Mouse (Mus musculus): ENCODE results near the gene Rnf217. TPM values are rescaled to one million over a fixed set of nuclear protein-coding genes. Genes with fewer than 3 reads are reported as not detected.

Rnf217 gene
- 0.15 TPM in 2 replicates for polyA plus RNA-seq (2015; fragmentation: Nextera tagmentation; extraction: Ambion mirVana)

GRCm38 (mm10) chr10:31609066-31609961, at the start of gene Rnf217:
Gene Rnf217 (minus strand): TSS chr10:31609184.
- no peaks in the 10 kb centered on the region for H3K9me3 ChIP-seq (replicated peaks; ENCODE audit: control insufficient read depth, low read length)
- no peaks in the 10 kb centered on the region for H3K4me1 ChIP-seq (ENCODE audit: control insufficient read depth, low read depth, low read length)
- no peaks in the 10 kb centered on the region for H3K36me3 ChIP-seq (ENCODE audit: control insufficient read depth, insufficient read depth)
- peak within 1 kb of the TSS; percentile 65 for H3K4me3 ChIP-seq (ENCODE audit: low read depth, low read length)
- H3K27ac ChIP-seq (ENCODE audit: low read length): no peak within 1 kb of the TSS
- under 1% methylated on average over 59 of the region's 106 CpGs for WGBS (ENCODE audit: insufficient replicate concordance)
- peak within 1 kb of the TSS; percentile 66 for H3K9ac ChIP-seq (ENCODE audit: low read depth, low read length)
- ATAC-seq (ENCODE audit: low read depth): peak; percentile 70
- peaks cover 20% of the 10 kb centered on the region for H3K27me3 ChIP-seq (ENCODE audit: control insufficient read depth, insufficient read depth, low read depth, low read length)
- H3K4me2 ChIP-seq (ENCODE audit: low read depth, low read length): peak within 1 kb of the TSS; percentile 61

GRCm38 (mm10) chr10:31647270-31647669, 38.3 kb upstream of the Rnf217 start:
- 53% methylated on average over 3 of the region's 3 CpGs for WGBS (ENCODE audit: insufficient replicate concordance)
- no peak for ATAC-seq (ENCODE audit: low read depth)
- no peak overlapping the region for H3K9ac ChIP-seq (ENCODE audit: low read depth, low read length)

GRCm38 (mm10) chr10:31646083-31646482, 37.1 kb upstream of the Rnf217 start:
- Histone ChIP-seq H3K4me2 (ENCODE audit: low read depth, low read length) (no peak overlapping the region), H3K27me3 (ENCODE audit: control insufficient read depth, insufficient read depth, low read depth, low read length) (no peaks in the 10 kb centered on the region), H3K9me3 (replicated peaks; ENCODE audit: control insufficient read depth, low read length) (no peaks in the 10 kb centered on the region), H3K27ac (ENCODE audit: low read length) (no peak overlapping the region), H3K9ac (ENCODE audit: low read depth, low read length) (no peak overlapping the region), H3K4me1 (ENCODE audit: control insufficient read depth, low read depth, low read length) (no peaks in the 10 kb centered on the region), H3K4me3 (ENCODE audit: low read depth, low read length) (no peak overlapping the region), H3K36me3 (ENCODE audit: control insufficient read depth, insufficient read depth) (no peaks in the 10 kb centered on the region)
- no peak for ATAC-seq (ENCODE audit: low read depth)
- WGBS (ENCODE audit: insufficient replicate concordance): 42% methylated on average over 1 of the region's 1 CpGs

More at GRCm38 (mm10) chr10:31647270-31647669, 38.3 kb upstream of the Rnf217 start:
- Histone ChIP-seq H3K4me2 (ENCODE audit: low read depth, low read length) (no peak overlapping the region), H3K4me1 (ENCODE audit: control insufficient read depth, low read depth, low read length) (no peaks in the 10 kb centered on the region), H3K9me3 (replicated peaks; ENCODE audit: control insufficient read depth, low read length) (no peaks in the 10 kb centered on the region), H3K27me3 (ENCODE audit: control insufficient read depth, insufficient read depth, low read depth, low read length) (no peaks in the 10 kb centered on the region), H3K27ac (ENCODE audit: low read length) (no peak overlapping the region), H3K4me3 (ENCODE audit: low read depth, low read length) (no peak overlapping the region), H3K36me3 (ENCODE audit: control insufficient read depth, insufficient read depth) (no peaks in the 10 kb centered on the region)

- Histone ChIP-seq H3K4me1 (ENCODE audit: control insufficient read depth, low read depth, low read length) (no peaks in the 10 kb centered on the region), H3K27me3 (ENCODE audit: control insufficient read depth, insufficient read depth, low read depth, low read length) (no peaks in the 10 kb centered on the region), H3K9me3 (replicated peaks; ENCODE audit: control insufficient read depth, low read length) (no peaks in the 10 kb centered on the region), H3K9ac (ENCODE audit: low read depth, low read length) (no peak overlapping the region), H3K36me3 (ENCODE audit: control insufficient read depth, insufficient read depth) (no peaks in the 10 kb centered on the region), H3K4me3 (ENCODE audit: low read depth, low read length) (no peak overlapping the region), H3K4me2 (ENCODE audit: low read depth, low read length) (no peak overlapping the region), H3K27ac (ENCODE audit: low read length) (no peak overlapping the region)
- 56% methylated on average over 3 of the region's 3 CpGs for WGBS (ENCODE audit: insufficient replicate concordance)
- ATAC-seq (ENCODE audit: low read depth): no peak
Measured at GRCm38 (mm10) chr10:31635098-31635497, 26.1 kb upstream of the Rnf217 start.

GRCm38 (mm10) chr10:31632005-31632404, 23.0 kb upstream of the Rnf217 start:
- no peaks in the 10 kb centered on the region for H3K4me1 ChIP-seq (ENCODE audit: control insufficient read depth, low read depth, low read length)
- ATAC-seq (ENCODE audit: low read depth): no peak
- no peak overlapping the region for H3K9ac ChIP-seq (ENCODE audit: low read depth, low read length)
- no peaks in the 10 kb centered on the region for H3K36me3 ChIP-seq (ENCODE audit: control insufficient read depth, insufficient read depth)
- H3K4me3 ChIP-seq (ENCODE audit: low read depth, low read length): no peak overlapping the region
- 66% methylated on average over 1 of the region's 1 CpGs for WGBS (ENCODE audit: insufficient replicate concordance)
- H3K27me3 ChIP-seq (ENCODE audit: control insufficient read depth, insufficient read depth, low read depth, low read length): no peaks in the 10 kb centered on the region
- H3K27ac ChIP-seq (ENCODE audit: low read length): no peak overlapping the region
- no peaks in the 10 kb centered on the region for H3K9me3 ChIP-seq (replicated peaks; ENCODE audit: control insufficient read depth, low read length)
- no peak overlapping the region for H3K4me2 ChIP-seq (ENCODE audit: low read depth, low read length)

GRCm38 (mm10) chr10:31615355-31615754, 6.4 kb upstream of the Rnf217 start:
- ATAC-seq (ENCODE audit: low read depth): no peak
- Histone ChIP-seq H3K27me3 (ENCODE audit: control insufficient read depth, insufficient read depth, low read depth, low read length) (no peaks in the 10 kb centered on the region), H3K4me2 (ENCODE audit: low read depth, low read length) (no peak overlapping the region), H3K4me1 (ENCODE audit: control insufficient read depth, low read depth, low read length) (no peaks in the 10 kb centered on the region), H3K27ac (ENCODE audit: low read length) (no peak overlapping the region), H3K9ac (ENCODE audit: low read depth, low read length) (no peak overlapping the region), H3K4me3 (ENCODE audit: low read depth, low read length) (no peak overlapping the region), H3K36me3 (ENCODE audit: control insufficient read depth, insufficient read depth) (no peaks in the 10 kb centered on the region), H3K9me3 (replicated peaks; ENCODE audit: control insufficient read depth, low read length) (no peaks in the 10 kb centered on the region)
- 31% methylated on average over 2 of the region's 2 CpGs for WGBS (ENCODE audit: insufficient replicate concordance)

- no peak for ATAC-seq (ENCODE audit: low read depth)
- H3K4me1 ChIP-seq (ENCODE audit: control insufficient read depth, low read depth, low read length): no peaks in the 10 kb centered on the region
- 53% methylated on average over 1 of the region's 1 CpGs for WGBS (ENCODE audit: insufficient replicate concordance)
Measured at GRCm38 (mm10) chr10:31614111-31614510, 5.1 kb upstream of the Rnf217 start.

GRCm38 (mm10) chr10:31608441-31609065, 431 bp downstream of the Rnf217 start:
- Histone ChIP-seq H3K36me3 (ENCODE audit: control insufficient read depth, insufficient read depth) (no peaks in the 10 kb centered on the region), H3K9me3 (replicated peaks; ENCODE audit: control insufficient read depth, low read length) (no peaks in the 10 kb centered on the region), H3K27ac (ENCODE audit: low read length) (no peak overlapping the region), H3K4me2 (ENCODE audit: low read depth, low read length) (peak overlapping the region; percentile 61), H3K4me3 (ENCODE audit: low read depth, low read length) (peak overlapping the region; percentile 65), H3K27me3 (ENCODE audit: control insufficient read depth, insufficient read depth, low read depth, low read length) (peaks cover 20% of the 10 kb centered on the region), H3K4me1 (ENCODE audit: control insufficient read depth, low read depth, low read length) (no peaks in the 10 kb centered on the region), H3K9ac (ENCODE audit: low read depth, low read length) (peak overlapping the region; percentile 66)
- peak; percentile 17; the same call in 1 of the 2 replicates for ATAC-seq (ENCODE audit: low read depth)
- 2% methylated on average over 33 of the region's 60 CpGs for WGBS (ENCODE audit: insufficient replicate concordance)

More at GRCm38 (mm10) chr10:31614111-31614510, 5.1 kb upstream of the Rnf217 start:
- no peak overlapping the region for H3K4me3 ChIP-seq (ENCODE audit: low read depth, low read length)
- H3K9me3 ChIP-seq (replicated peaks; ENCODE audit: control insufficient read depth, low read length): no peaks in the 10 kb centered on the region
- peaks cover 7% of the 10 kb centered on the region for H3K27me3 ChIP-seq (ENCODE audit: control insufficient read depth, insufficient read depth, low read depth, low read length)
- no peak overlapping the region for H3K4me2 ChIP-seq (ENCODE audit: low read depth, low read length)
- H3K36me3 ChIP-seq (ENCODE audit: control insufficient read depth, insufficient read depth): no peaks in the 10 kb centered on the region
- H3K9ac ChIP-seq (ENCODE audit: low read depth, low read length): no peak overlapping the region
- no peak overlapping the region for H3K27ac ChIP-seq (ENCODE audit: low read length)

Measured in liver, embryonic 16.5 days (tissue).